Mouse (Mus musculus) stomach, embryonic 15.5 days (tissue): ENCODE measurements around the gene Ano6. TPM values are rescaled to one million over a fixed set of nuclear protein-coding genes. Genes with fewer than 3 reads are reported as not detected.
A peak's percentile ranks its signal among the peaks of the same experiment; 100 is the strongest.

ENCODE experiments used
- ATAC-seq: fragments of 200-750 bp; cut with Nextera tagmentation; 2 replicates; pipeline ENCODE4 v1.8.0; 2017; ENCODE audit warnings: low read depth, moderate number of reproducible peaks, moderate TSS enrichment; ENCODE audit not compliant: insufficient read depth, low FRiP score
- H3K27ac ChIP-seq: fragments of 300-500 bp; sonication (generic); 2 replicates; pipeline ENCODE4 v1.5.1; 2015; ENCODE audit warnings: mild to moderate bottlenecking, inconsistent platforms
- H3K27me3 ChIP-seq: fragments of 300-500 bp; sonication (generic); replicated peaks from 2 replicates; pipeline ENCODE4 v1.6.1; 2015; ENCODE audit warnings: inconsistent platforms
- H3K36me3 ChIP-seq: fragments of 300-500 bp; sonication (generic); 2 replicates; pipeline ENCODE4 v1.6.1; 2015; ENCODE audit warnings: inconsistent platforms
- H3K4me1 ChIP-seq: fragments of 300-500 bp; sonication (generic); 2 replicates; pipeline ENCODE4 v1.6.1; 2015; ENCODE audit warnings: inconsistent platforms
- H3K4me2 ChIP-seq: fragments of 300-500 bp; sonication (generic); 2 replicates; pipeline ENCODE4 v1.6.1; 2015; ENCODE audit warnings: mild to moderate bottlenecking, inconsistent platforms
- H3K4me3 ChIP-seq: fragments of 300-500 bp; sonication (generic); replicated peaks from 2 replicates; pipeline ENCODE4 v1.5.1; 2015; ENCODE audit warnings: inconsistent platforms
- H3K9ac ChIP-seq: fragments of 300-500 bp; sonication (generic); 2 replicates; pipeline ENCODE4 v1.6.1; 2015; ENCODE audit warnings: inconsistent platforms
- H3K9me3 ChIP-seq: fragments of 300-500 bp; sonication (generic); 2 replicates; pipeline ENCODE4 v1.6.1; 2016; ENCODE audit warnings: inconsistent platforms
- WGBS: fragments of 180-500 bp; shearing (Covaris S2); methylation state at CpG from one replicate; pipeline ENCODE4 v1.1.7; 2015; 5-methylcytosine and 5-hydroxymethylcytosine counted together
- polyA plus RNA-seq: library from polyadenylated mRNA; unstranded; fragments of >200 nt; fragmentation: Nextera tagmentation; extraction: Ambion mirVana; gene quantifications from 2 replicates; pipeline ENCODE4 v1.2.1, GENCODE M21; 2015

Ano6 gene
- polyA plus RNA-seq, 1 experiment from 2014 or later: 37.8 TPM

GRCm38 (mm10) chr15:95791855-95792254, 1.2 kb downstream of the Ano6 start:
- peak overlapping the region; percentile 69 for H3K4me3 ChIP-seq
- WGBS: 32% methylated on average over 5 of the region's 5 CpGs
- H3K9ac ChIP-seq: no peak overlapping the region
- H3K9me3 ChIP-seq: no peaks in the 10 kb centered on the region
- no peaks in the 10 kb centered on the region for H3K27me3 ChIP-seq
- H3K36me3 ChIP-seq: no peaks in the 10 kb centered on the region
- peak overlapping the region; percentile 73 for H3K4me2 ChIP-seq
- peaks cover 15% of the 10 kb centered on the region for H3K4me1 ChIP-seq
- no peak for ATAC-seq
- no peak overlapping the region for H3K27ac ChIP-seq

- Histone ChIP-seq H3K36me3 (no peaks in the 10 kb centered on the region), H3K27ac (no peak overlapping the region), H3K4me3 (peak overlapping the region; percentile 69; the same call in 1 of the 2 replicates), H3K9me3 (no peaks in the 10 kb centered on the region), H3K9ac (no peak overlapping the region), H3K4me2 (peak overlapping the region; percentile 73), H3K4me1 (peaks cover 18% of the 10 kb centered on the region), H3K27me3 (no peaks in the 10 kb centered on the region)
- ATAC-seq: no peak
- WGBS: 76% methylated on average over 25 of the region's 25 CpGs
Measured at GRCm38 (mm10) chr15:95792261-95793260, 1.9 kb downstream of the Ano6 start.

DNA sequence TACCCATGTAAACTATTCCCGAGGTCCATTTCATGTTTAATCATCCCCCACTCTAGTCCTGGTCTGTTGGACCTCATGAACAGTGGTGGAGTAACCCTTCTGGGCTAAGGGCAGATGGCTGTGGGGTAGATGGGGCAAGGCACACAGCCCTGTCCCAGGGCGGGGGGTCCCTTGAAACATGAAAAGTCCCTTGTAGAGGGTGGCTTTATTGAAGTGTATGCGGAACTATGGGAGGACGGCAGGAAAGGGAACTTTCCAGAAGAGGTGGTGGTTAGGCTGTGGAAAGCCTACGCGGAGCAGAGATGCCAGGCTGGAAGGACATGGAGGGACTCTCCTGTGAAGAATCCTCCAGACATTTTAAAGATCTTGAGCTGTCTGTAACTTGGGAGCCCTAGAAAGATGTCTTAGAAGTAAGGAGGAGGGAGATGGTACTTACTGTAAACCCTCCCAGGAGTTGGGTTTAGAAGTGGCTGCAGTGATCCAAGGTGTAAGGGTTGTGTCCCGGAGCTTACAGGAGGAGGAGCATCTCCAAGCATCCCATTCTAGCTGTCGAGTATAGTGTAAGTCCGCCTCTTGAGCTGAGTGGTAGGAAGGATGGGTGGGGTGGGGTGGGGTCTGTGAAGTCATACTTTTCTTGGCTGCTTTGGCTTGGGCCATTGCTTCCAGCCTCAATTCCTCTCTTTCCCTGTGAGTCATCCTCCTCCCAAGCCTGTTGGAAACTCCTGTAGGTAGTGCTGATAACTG, 3.3 kb downstream of the Ano6 start:
- no peak overlapping the region for H3K27ac ChIP-seq
- H3K4me3 ChIP-seq: no peak overlapping the region
- ATAC-seq: no peak
- WGBS: 92% methylated on average over 9 of the region's 9 CpGs
- peaks cover 20% of the 10 kb centered on the region for H3K4me1 ChIP-seq
- no peaks in the 10 kb centered on the region for H3K9me3 ChIP-seq
- H3K9ac ChIP-seq: no peak overlapping the region
- H3K4me2 ChIP-seq: no peak overlapping the region
- no peaks in the 10 kb centered on the region for H3K27me3 ChIP-seq
- no peaks in the 10 kb centered on the region for H3K36me3 ChIP-seq

GRCm38 (mm10) chr15:95794611-95795565, 4.2 kb downstream of the Ano6 start:
- Histone ChIP-seq H3K9me3 (no peaks in the 10 kb centered on the region), H3K27ac (no peak overlapping the region), H3K4me2 (no peak overlapping the region), H3K36me3 (no peaks in the 10 kb centered on the region), H3K4me1 (peaks cover 20% of the 10 kb centered on the region), H3K4me3 (no peak overlapping the region), H3K27me3 (no peaks in the 10 kb centered on the region), H3K9ac (no peak overlapping the region)
- WGBS: 57% methylated on average over 10 of the region's 10 CpGs
- peak; percentile 25; the same call in 1 of the 2 replicates for ATAC-seq

DNA sequence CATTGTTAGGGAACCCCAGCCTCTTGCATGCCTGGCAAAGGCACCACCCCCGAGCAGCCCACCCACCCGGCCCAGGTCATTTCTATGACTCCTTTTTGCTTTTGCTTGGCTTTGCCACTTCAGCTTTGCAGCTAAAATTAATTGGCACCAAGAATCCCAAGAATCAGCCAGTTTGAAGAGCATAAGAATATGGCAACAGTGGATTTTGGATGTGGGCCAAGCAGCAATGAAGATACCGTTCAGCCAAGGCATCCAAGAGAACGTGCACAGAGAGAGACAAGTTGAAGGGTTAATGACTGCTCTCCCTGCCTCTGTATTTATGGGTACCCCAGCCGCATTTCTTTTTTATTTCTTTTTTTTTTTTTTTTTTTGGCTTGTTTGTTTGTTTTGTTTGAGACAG, 5.4 kb downstream of the Ano6 start:
- no peaks in the 10 kb centered on the region for H3K27me3 ChIP-seq
- no peak overlapping the region for H3K4me2 ChIP-seq
- H3K9ac ChIP-seq: no peak overlapping the region
- H3K4me3 ChIP-seq: no peak overlapping the region
- H3K9me3 ChIP-seq: no peaks in the 10 kb centered on the region
- H3K4me1 ChIP-seq: peaks cover 20% of the 10 kb centered on the region
- no peaks in the 10 kb centered on the region for H3K36me3 ChIP-seq
- no peak overlapping the region for H3K27ac ChIP-seq
- WGBS: 69% methylated on average over 5 of the region's 5 CpGs
- ATAC-seq: no peak

GRCm38 (mm10) chr15:95797144-95797983, 6.7 kb downstream of the Ano6 start:
- Histone ChIP-seq H3K4me1 (peaks cover 20% of the 10 kb centered on the region), H3K4me2 (no peak overlapping the region), H3K27me3 (no peaks in the 10 kb centered on the region), H3K36me3 (no peaks in the 10 kb centered on the region), H3K27ac (no peak overlapping the region), H3K4me3 (no peak overlapping the region), H3K9ac (no peak overlapping the region), H3K9me3 (no peaks in the 10 kb centered on the region)
- no peak for ATAC-seq
- 63% methylated on average over 9 of the region's 9 CpGs for WGBS

DNA sequence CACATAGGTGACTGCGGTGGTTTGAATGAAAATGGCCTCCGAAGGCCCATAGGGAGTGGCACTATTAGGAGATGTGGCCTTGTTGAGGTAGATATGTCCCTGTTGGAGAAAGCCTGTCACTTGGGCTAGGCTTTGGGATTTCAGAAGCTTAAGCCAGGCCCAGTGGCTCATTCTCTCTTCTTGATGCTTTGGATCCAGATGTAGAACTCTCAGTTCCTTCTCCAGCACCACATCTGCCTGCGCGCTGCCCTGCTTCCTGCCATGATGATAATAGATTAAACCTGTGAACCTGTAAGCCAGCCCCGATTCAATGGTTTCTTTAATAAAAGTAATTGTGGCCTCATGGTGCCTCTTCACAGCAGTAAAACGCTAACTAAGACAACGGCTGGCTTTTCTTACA, 7.6 kb downstream of the Ano6 start:
- WGBS: 97% methylated on average over 7 of the region's 7 CpGs
- Histone ChIP-seq H3K36me3 (no peaks in the 10 kb centered on the region), H3K9me3 (no peaks in the 10 kb centered on the region), H3K4me1 (peaks cover 27% of the 10 kb centered on the region), H3K4me3 (no peak overlapping the region), H3K27ac (no peak overlapping the region), H3K4me2 (no peak overlapping the region), H3K9ac (no peak overlapping the region), H3K27me3 (no peaks in the 10 kb centered on the region)
- no peak for ATAC-seq

GRCm38 (mm10) chr15:95799632-95800031, 9.0 kb downstream of the Ano6 start:
- peaks cover 35% of the 10 kb centered on the region for H3K4me1 ChIP-seq
- H3K9me3 ChIP-seq: no peaks in the 10 kb centered on the region
- H3K27ac ChIP-seq: no peak overlapping the region
- no peak overlapping the region for H3K9ac ChIP-seq
- H3K4me3 ChIP-seq: no peak overlapping the region
- H3K36me3 ChIP-seq: no peaks in the 10 kb centered on the region
- 92% methylated on average over 5 of the region's 5 CpGs for WGBS
- no peaks in the 10 kb centered on the region for H3K27me3 ChIP-seq
- H3K4me2 ChIP-seq: no peak overlapping the region
- ATAC-seq: no peak

DNA sequence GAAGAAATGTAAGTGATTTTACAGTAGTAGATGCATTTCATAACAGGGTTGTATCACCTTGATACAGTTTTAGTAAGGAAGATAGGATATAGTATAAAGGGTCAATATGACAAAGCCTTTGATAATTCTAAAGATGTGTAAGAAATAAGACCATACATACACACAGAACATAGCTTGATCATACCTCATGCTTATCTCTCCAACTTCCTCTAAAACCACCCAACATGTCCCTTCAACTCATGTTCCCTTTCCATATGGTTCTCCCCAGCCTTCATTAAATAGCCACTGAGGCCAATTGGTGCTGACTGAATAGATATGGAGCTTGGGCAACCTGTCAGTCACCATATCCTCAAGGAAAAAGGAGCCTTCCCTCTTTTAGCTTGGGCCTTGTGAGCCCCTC, 9.4 kb downstream of the Ano6 start:
- no peak overlapping the region for H3K4me2 ChIP-seq
- H3K27ac ChIP-seq: no peak overlapping the region
- no peak overlapping the region for H3K9ac ChIP-seq
- no peaks in the 10 kb centered on the region for H3K36me3 ChIP-seq
- H3K9me3 ChIP-seq: no peaks in the 10 kb centered on the region
- H3K27me3 ChIP-seq: no peaks in the 10 kb centered on the region
- H3K4me1 ChIP-seq: peaks cover 35% of the 10 kb centered on the region
- H3K4me3 ChIP-seq: no peak overlapping the region
- ATAC-seq: no peak

DNA sequence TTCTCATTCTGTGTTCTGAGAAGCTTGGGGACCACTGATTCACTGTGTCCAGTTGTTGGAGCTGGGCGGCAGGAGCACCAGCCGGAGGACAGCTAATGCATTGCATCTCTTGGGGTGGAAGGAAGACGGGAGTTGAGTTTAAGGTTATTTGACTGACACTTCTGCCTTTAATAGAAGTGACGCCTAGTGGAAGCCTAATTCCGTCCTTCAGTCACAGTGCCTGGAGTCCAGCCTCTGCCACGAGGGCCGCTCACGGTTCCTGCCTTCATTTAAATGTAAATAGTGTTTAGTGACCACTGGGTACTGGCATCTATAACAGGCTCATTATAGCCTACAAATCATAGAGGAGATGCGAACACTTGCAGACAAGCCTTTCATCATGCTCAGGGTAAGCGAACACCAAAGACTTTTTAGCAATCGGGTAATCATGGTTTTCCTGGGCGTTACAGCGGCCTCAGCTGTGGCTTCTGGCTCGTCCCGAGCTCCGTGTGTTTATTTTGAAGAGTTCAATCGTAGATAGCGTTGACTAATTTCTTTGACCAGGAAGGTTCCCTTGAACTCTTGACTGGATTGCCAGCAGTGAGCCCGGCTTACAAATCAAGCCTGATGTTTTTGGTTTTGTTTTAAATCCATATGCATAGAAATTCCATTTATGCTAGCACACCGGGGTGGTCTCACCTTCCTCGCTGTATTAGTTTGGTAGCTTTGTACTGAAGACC, 10.8 kb downstream of the Ano6 start:
- WGBS: 69% methylated on average over 21 of the region's 21 CpGs
- ATAC-seq: no peak
- H3K4me1 ChIP-seq: peaks cover 31% of the 10 kb centered on the region

More for the DNA sequence above, 10.8 kb downstream of the Ano6 start:
- Histone ChIP-seq H3K4me2 (no peak overlapping the region), H3K36me3 (no peaks in the 10 kb centered on the region), H3K9ac (no peak overlapping the region), H3K4me3 (no peak overlapping the region), H3K27me3 (no peaks in the 10 kb centered on the region), H3K27ac (no peak overlapping the region), H3K9me3 (no peaks in the 10 kb centered on the region)
